Mouse (Mus musculus): ENCODE data around the gene Kcnip1. TPM values are rescaled to one million over a fixed set of nuclear protein-coding genes. Genes with fewer than 3 reads are reported as not detected.

Kcnip1 gene
- total and polyA plus RNA-seq, 2 experiments, result not detected

DNA sequence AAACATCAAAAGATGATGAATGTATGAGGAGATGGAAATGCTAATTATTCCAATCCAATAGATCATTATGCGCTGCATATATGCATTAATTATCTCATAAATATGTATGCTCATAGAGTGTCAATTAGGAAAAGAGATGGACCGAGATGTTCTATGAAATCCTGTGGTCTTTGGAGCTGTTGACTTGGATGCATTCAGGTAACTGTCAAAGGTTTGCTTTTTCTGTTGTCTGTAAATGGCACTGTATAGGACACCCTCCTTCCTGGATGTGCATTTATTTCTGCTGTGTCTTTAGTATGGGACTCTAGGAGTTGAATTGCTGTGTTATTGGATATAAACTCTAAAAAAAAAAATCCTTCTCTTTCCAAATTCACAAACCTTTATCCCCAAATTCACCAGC lies 220.9 kb downstream of the Kcnip1 start:
- Histone ChIP-seq H3K4me3 (ENCODE audit: insufficient read depth, low read depth, low read length) (no peak overlapping the region), H3K36me3 (ENCODE audit: control insufficient read depth, insufficient read depth, low read length) (no peaks in the 10 kb centered on the region), H3K27ac (replicated peaks; ENCODE audit: insufficient read depth, low read depth, low read length) (no peak overlapping the region), H3K79me2 (ENCODE audit: control insufficient read depth, insufficient read depth, low read length) (no peaks in the 10 kb centered on the region), H3K9ac (ENCODE audit: low read depth, low read length) (no peak overlapping the region), H3K4me1 (ENCODE audit: control insufficient read depth, insufficient read depth, low read length) (no peaks in the 10 kb centered on the region), H3K27me3 (ENCODE audit: control insufficient read depth, insufficient read depth, low read length) (no peaks in the 10 kb centered on the region)
- TF ChIP-seq CTCF (IDR thresholded peaks at IDR 0.05; ENCODE audit: low read depth, low read length), result no peak
- no peak for TF ChIP-seq POLR2A (IDR thresholded peaks at IDR 0.05; ENCODE audit: extremely low read depth, insufficient read depth, low read length)
- WGBS, result 89% methylated on average over 2 of the region's 2 CpGs
- no peak for DNase-seq (ENCODE audit: extremely low read depth, low read depth, low spot score)

DNA sequence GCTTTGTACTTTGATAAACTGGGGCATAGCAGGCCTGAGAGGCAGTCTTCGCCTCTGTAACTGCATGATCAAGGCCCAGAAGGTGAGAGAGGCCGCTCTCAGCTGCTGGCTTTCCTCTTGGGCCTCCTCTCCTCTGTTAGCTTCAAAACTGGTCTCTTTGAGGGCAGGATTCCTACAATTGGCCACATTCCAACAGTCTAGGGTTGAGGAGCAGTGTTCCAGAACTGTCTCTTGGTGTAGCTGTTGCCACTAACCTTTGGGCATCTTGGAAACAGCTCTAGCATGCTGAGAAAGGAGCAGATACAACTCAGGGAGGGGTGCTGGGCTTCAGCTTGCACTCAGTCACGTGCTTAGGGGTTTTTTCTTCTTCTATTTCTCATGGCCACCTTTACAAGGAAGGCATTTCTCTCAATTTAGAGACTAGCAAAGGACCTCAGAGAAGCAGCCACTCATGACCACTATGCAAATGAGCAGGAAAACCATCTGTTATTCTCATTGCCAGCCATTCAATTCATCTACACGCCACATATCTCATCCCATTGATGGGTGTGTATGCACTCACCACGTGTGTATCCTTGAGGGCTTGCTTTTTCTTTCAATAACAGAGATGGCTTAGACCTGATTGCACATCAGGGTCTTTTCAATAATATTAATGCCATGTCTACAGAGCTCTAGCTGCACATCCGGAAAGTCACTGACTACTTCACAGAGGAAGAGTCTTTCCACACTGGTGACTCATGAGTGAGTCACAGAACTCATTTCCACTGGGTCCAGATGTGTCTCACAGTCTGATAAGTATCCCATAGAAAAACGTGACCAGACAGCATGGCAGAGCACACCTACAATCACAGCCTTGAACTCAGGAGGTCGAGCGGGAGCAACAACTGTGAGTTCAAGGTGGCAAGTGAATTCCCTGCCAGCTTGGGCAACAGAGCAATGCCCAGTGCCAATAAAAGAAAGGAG lies 225.7 kb downstream of the Kcnip1 start:
- DNase-seq (ENCODE audit: extremely low read depth, low read depth, low spot score), result no peak
- H3K79me2 ChIP-seq (ENCODE audit: control insufficient read depth, insufficient read depth, low read length), result no peaks in the 10 kb centered on the region
- H3K4me3 ChIP-seq (ENCODE audit: insufficient read depth, low read depth, low read length), result no peak overlapping the region
- H3K27me3 ChIP-seq (ENCODE audit: control insufficient read depth, insufficient read depth, low read length), result no peaks in the 10 kb centered on the region
- no peak for TF ChIP-seq CTCF (IDR thresholded peaks at IDR 0.05; ENCODE audit: low read depth, low read length)
- no peak for TF ChIP-seq POLR2A (IDR thresholded peaks at IDR 0.05; ENCODE audit: extremely low read depth, insufficient read depth, low read length)
- no peak overlapping the region for H3K9ac ChIP-seq (ENCODE audit: low read depth, low read length)
- no peak overlapping the region for H3K27ac ChIP-seq (replicated peaks; ENCODE audit: insufficient read depth, low read depth, low read length)
- 70% methylated on average over 9 of the region's 9 CpGs for WGBS
- H3K36me3 ChIP-seq (ENCODE audit: control insufficient read depth, insufficient read depth, low read length), result no peaks in the 10 kb centered on the region
- no peaks in the 10 kb centered on the region for H3K4me1 ChIP-seq (ENCODE audit: control insufficient read depth, insufficient read depth, low read length)

DNA sequence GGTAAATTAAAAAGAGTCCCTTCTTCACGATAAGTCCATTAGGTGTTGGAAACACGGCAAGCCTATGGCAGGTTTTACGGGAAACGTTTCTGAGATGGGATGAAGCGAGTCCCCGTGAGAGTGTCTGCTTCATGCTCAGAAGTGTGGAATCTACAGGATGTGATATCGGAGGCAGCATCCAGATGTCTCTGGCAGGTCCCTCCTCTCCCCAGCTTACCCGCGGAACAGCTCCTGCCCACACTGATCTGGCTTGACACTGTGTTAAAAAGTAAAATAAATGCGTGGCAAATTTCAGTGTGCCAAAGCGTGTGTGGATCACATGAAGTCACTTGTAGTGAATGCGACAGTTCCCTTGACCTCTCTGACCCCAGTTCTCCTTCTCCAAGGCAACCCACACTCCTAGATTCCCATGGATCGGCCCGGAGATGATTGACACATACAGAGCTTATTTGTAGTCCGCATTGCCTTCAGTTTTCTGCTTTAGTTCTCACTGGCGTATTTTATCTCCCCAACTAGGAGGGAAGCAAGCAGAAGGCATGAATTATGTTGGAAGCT lies 231.7 kb downstream of the Kcnip1 start:
- no peaks in the 10 kb centered on the region for H3K27me3 ChIP-seq (ENCODE audit: control insufficient read depth, insufficient read depth, low read length)
- H3K27ac ChIP-seq (replicated peaks; ENCODE audit: insufficient read depth, low read depth, low read length), result no peak overlapping the region
- H3K4me3 ChIP-seq (ENCODE audit: insufficient read depth, low read depth, low read length), result no peak overlapping the region
- TF ChIP-seq POLR2A (IDR thresholded peaks at IDR 0.05; ENCODE audit: extremely low read depth, insufficient read depth, low read length), result no peak
- TF ChIP-seq CTCF (IDR thresholded peaks at IDR 0.05; ENCODE audit: low read depth, low read length), result no peak
- 79% methylated on average over 16 of the region's 16 CpGs for WGBS
- DNase-seq (ENCODE audit: extremely low read depth, low read depth, low spot score), result no peak
- no peaks in the 10 kb centered on the region for H3K79me2 ChIP-seq (ENCODE audit: control insufficient read depth, insufficient read depth, low read length)
- H3K4me1 ChIP-seq (ENCODE audit: control insufficient read depth, insufficient read depth, low read length), result no peaks in the 10 kb centered on the region
- H3K9ac ChIP-seq (ENCODE audit: low read depth, low read length), result no peak overlapping the region
- no peaks in the 10 kb centered on the region for H3K36me3 ChIP-seq (ENCODE audit: control insufficient read depth, insufficient read depth, low read length)

DNA sequence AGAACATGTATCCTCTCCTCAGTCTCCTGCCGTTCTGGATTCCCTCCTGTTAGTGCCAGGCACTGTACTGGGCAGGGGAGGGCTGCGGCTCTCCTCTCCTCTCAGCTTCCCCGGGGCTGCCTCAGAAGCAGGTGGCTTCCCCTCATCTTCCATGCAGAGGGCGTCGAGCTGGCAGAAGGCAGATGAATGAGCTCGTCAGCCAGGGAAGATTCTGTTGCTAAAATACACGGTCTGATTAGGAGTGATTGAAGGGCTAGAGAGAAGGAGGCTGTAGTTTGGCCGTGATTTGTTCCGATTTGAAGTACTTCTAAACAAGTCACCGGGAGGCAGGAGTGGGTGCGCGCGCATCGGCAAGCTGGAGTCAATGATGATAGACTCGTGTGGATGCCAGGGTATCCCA lies 236.3 kb downstream of the Kcnip1 start:
- Histone ChIP-seq H3K79me2 (ENCODE audit: control insufficient read depth, insufficient read depth, low read length) (no peaks in the 10 kb centered on the region), H3K9ac (ENCODE audit: low read depth, low read length) (no peak overlapping the region), H3K4me1 (ENCODE audit: control insufficient read depth, insufficient read depth, low read length) (no peaks in the 10 kb centered on the region), H3K27ac (replicated peaks; ENCODE audit: insufficient read depth, low read depth, low read length) (no peak overlapping the region), H3K27me3 (ENCODE audit: control insufficient read depth, insufficient read depth, low read length) (no peaks in the 10 kb centered on the region), H3K4me3 (ENCODE audit: insufficient read depth, low read depth, low read length) (no peak overlapping the region), H3K36me3 (ENCODE audit: control insufficient read depth, insufficient read depth, low read length) (no peaks in the 10 kb centered on the region)
- no peak for DNase-seq (ENCODE audit: extremely low read depth, low read depth, low spot score)
- TF ChIP-seq CTCF (IDR thresholded peaks at IDR 0.05; ENCODE audit: low read depth, low read length) (no peak), POLR2A (IDR thresholded peaks at IDR 0.05; ENCODE audit: extremely low read depth, insufficient read depth, low read length) (no peak)
- WGBS, result 73% methylated on average over 15 of the region's 15 CpGs

DNA sequence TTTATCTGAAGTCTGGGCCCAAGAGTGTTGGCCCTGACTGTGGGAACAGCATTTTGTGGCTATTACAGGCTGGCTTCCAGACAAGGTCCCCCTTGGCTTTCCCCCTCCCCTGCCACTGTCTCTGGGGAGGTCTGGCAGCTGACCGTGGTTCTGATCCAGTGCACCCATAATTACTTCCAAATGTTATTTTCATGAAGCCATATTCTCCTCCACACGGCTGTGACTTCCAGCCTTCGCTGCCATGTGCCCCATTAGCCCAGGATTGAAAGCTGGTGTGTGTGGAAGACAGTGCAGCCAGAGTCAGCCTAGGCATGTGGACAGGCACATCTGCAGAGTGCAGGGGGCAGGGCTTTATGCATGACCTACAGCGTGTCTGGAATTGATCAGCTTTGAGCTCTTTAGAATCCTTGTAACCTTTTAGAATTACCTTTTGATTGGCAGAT lies 240.5 kb downstream of the Kcnip1 start:
- Histone ChIP-seq H3K27me3 (ENCODE audit: control insufficient read depth, insufficient read depth, low read length) (no peaks in the 10 kb centered on the region), H3K4me3 (ENCODE audit: insufficient read depth, low read depth, low read length) (no peak overlapping the region), H3K27ac (replicated peaks; ENCODE audit: insufficient read depth, low read depth, low read length) (no peak overlapping the region), H3K4me1 (ENCODE audit: control insufficient read depth, insufficient read depth, low read length) (no peaks in the 10 kb centered on the region), H3K79me2 (ENCODE audit: control insufficient read depth, insufficient read depth, low read length) (no peaks in the 10 kb centered on the region), H3K36me3 (ENCODE audit: control insufficient read depth, insufficient read depth, low read length) (no peaks in the 10 kb centered on the region), H3K9ac (ENCODE audit: low read depth, low read length) (no peak overlapping the region)
- WGBS, result 66% methylated on average over 4 of the region's 4 CpGs
- TF ChIP-seq CTCF (IDR thresholded peaks at IDR 0.05; ENCODE audit: low read depth, low read length) (no peak), POLR2A (IDR thresholded peaks at IDR 0.05; ENCODE audit: extremely low read depth, insufficient read depth, low read length) (no peak)
- DNase-seq (ENCODE audit: extremely low read depth, low read depth, low spot score), result no peak

DNA sequence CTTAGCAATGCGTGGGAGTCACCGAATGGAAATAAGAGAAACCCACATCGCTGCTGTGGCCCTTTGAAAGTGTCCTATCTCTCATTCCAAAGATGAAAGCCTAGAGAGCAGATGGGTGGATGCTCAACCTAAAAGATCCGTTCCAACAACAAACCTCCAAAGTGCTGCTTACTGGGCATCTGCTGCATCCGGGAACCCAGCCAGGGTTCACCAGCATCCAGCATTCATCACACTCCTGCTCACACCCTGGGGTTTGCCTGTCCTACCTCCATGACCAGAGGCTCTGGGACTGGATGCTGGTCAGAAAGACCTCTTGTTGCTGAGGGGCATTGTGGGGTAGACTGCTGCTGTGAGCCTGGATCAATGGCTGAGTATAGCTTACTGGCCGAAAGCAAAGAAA lies 241.4 kb downstream of the Kcnip1 start:
- no peaks in the 10 kb centered on the region for H3K79me2 ChIP-seq (ENCODE audit: control insufficient read depth, insufficient read depth, low read length)
- no peak overlapping the region for H3K9ac ChIP-seq (ENCODE audit: low read depth, low read length)
- TF ChIP-seq CTCF (IDR thresholded peaks at IDR 0.05; ENCODE audit: low read depth, low read length) (no peak), POLR2A (IDR thresholded peaks at IDR 0.05; ENCODE audit: extremely low read depth, insufficient read depth, low read length) (no peak)
- no peaks in the 10 kb centered on the region for H3K4me1 ChIP-seq (ENCODE audit: control insufficient read depth, insufficient read depth, low read length)
- no peak for DNase-seq (ENCODE audit: extremely low read depth, low read depth, low spot score)
- H3K27me3 ChIP-seq (ENCODE audit: control insufficient read depth, insufficient read depth, low read length), result no peaks in the 10 kb centered on the region
- no peak overlapping the region for H3K27ac ChIP-seq (replicated peaks; ENCODE audit: insufficient read depth, low read depth, low read length)
- H3K36me3 ChIP-seq (ENCODE audit: control insufficient read depth, insufficient read depth, low read length), result no peaks in the 10 kb centered on the region
- 89% methylated on average over 6 of the region's 6 CpGs for WGBS
- H3K4me3 ChIP-seq (ENCODE audit: insufficient read depth, low read depth, low read length), result no peak overlapping the region
